Mouse (Mus musculus): ENCODE data around the gene Rnase2b. TPM values are rescaled to one million over a fixed set of nuclear protein-coding genes. Genes with fewer than 3 reads are reported as not detected.
"Not testable (repeated sequence)": the region's sequence is repeated elsewhere in the genome, so short reads cannot be mapped to it uniquely, and the experiment has no call there.

Rnase2b gene
- polyA plus RNA-seq, 1 experiment, result not detected

GRCm38 (mm10) chr14:51152249-51152870 is 9.7 kb upstream of the Rnase2b start:
- DNase-seq (ENCODE audit: low spot score), result no peak

GRCm38 (mm10) chr14:51156056-51156735 is 5.9 kb upstream of the Rnase2b start:
- DNase-seq (ENCODE audit: low spot score), result no peak

- no peak for DNase-seq (ENCODE audit: low spot score)
Observed at GRCm38 (mm10) chr14:51156736-51157068, 5.4 kb upstream of the Rnase2b start.

- no peak for DNase-seq (ENCODE audit: low spot score)
Observed at GRCm38 (mm10) chr14:51157072-51157471, 5.0 kb upstream of the Rnase2b start.

GRCm38 (mm10) chr14:51163323-51163722 is 1.3 kb downstream of the Rnase2b start:
- not testable (repeated sequence) for DNase-seq (ENCODE audit: low spot score)

- no peak for DNase-seq (ENCODE audit: low spot score)
Observed at GRCm38 (mm10) chr14:51165435-51165834, 3.4 kb downstream of the Rnase2b start.

- DNase-seq (ENCODE audit: low spot score), result no peak
Observed at GRCm38 (mm10) chr14:51166068-51166467, 4.0 kb downstream of the Rnase2b start.

GRCm38 (mm10) chr14:51172095-51172865 is 10.2 kb downstream of the Rnase2b start:
- DNase-seq (ENCODE audit: low spot score), result not testable (repeated sequence)

- DNase-seq (ENCODE audit: low spot score), result not testable (repeated sequence)
Observed at GRCm38 (mm10) chr14:51172947-51173346, 10.9 kb downstream of the Rnase2b start.

GRCm38 (mm10) chr14:51173843-51174242 is 11.8 kb downstream of the Rnase2b start:
- DNase-seq (ENCODE audit: low spot score), result no peak

GRCm38 (mm10) chr14:51181051-51181450 is 19.0 kb downstream of the Rnase2b start:
- DNase-seq (ENCODE audit: low spot score), result not testable (repeated sequence)

GRCm38 (mm10) chr14:51195681-51196080 is 33.6 kb downstream of the Rnase2b start:
- DNase-seq (ENCODE audit: low spot score), result no peak

- DNase-seq (ENCODE audit: low spot score), result no peak
Observed at GRCm38 (mm10) chr14:51199098-51200023, 37.3 kb downstream of the Rnase2b start, which contains the start of gene Ang2. Gene Ang2 (minus strand): TSS chr14:51199148.

GRCm38 (mm10) chr14:51200054-51200453 is 38.0 kb downstream of the Rnase2b start:
- no peak for DNase-seq (ENCODE audit: low spot score)

- no peak for DNase-seq (ENCODE audit: low spot score)
Observed at GRCm38 (mm10) chr14:51200466-51200865, 38.4 kb downstream of the Rnase2b start.

- no peak for DNase-seq (ENCODE audit: low spot score)
Observed at GRCm38 (mm10) chr14:51203115-51203514, 41.1 kb downstream of the Rnase2b start, which contains the start of gene Ear14. Gene Ear14 (plus strand): TSS chr14:51203391.

Other genes starting within 250 kb of the Rnase2b start
- gene Osgep, start 237.4 kb upstream of the Rnase2b start, polyA plus RNA-seq (2012; rRNA removed), result 75.6 and 84.0 TPM in 2 replicates
- gene Apex1, start 237.3 kb upstream of the Rnase2b start, polyA plus RNA-seq (2012; rRNA removed), result 56.6 and 59.1 TPM in 2 replicates
- gene Pip4p1, start 231.4 kb upstream of the Rnase2b start, polyA plus RNA-seq (2012; rRNA removed), result 79.4 and 104 TPM in 2 replicates
- 49.9 and 64.9 TPM in 2 replicates for gene Pnp, start 231.2 kb upstream of the Rnase2b start, polyA plus RNA-seq (2012; rRNA removed)
- 45.7 and 54.1 TPM in 2 replicates for gene Gm49342, start 217.7 kb upstream of the Rnase2b start, polyA plus RNA-seq (2012; rRNA removed)
- 2.6 and 3.7 TPM in 2 replicates for gene Pnp2, start 206.3 kb upstream of the Rnase2b start, polyA plus RNA-seq (2012; rRNA removed)
- gene Rnase10, start 154.5 kb upstream of the Rnase2b start, polyA plus RNA-seq (2012; rRNA removed), result 0.28 and 0.41 TPM in 2 replicates
- gene Rnase9, start 120.4 kb upstream of the Rnase2b start, polyA plus RNA-seq (2012; rRNA removed), result not detected in 2 replicates
- gene Rnase11, start 112.1 kb upstream of the Rnase2b start, polyA plus RNA-seq (2012; rRNA removed), result not detected in 2 replicates
- 0.32 TPM in 1 of 2 replicates, not detected in the other for gene Rnase12, start 104.6 kb upstream of the Rnase2b start, polyA plus RNA-seq (2012; rRNA removed)
- 0.06 TPM in 1 of 2 replicates, not detected in the other for gene Olfr750, start 87.8 kb upstream of the Rnase2b start, polyA plus RNA-seq (2012; rRNA removed)
- 373 and 403 TPM in 2 replicates for gene Rnase4, start 71.2 kb upstream of the Rnase2b start, polyA plus RNA-seq (2012; rRNA removed)
- gene Ang, start 71.1 kb upstream of the Rnase2b start, polyA plus RNA-seq (2012; rRNA removed), result 60.1 and 64.0 TPM in 2 replicates
- 0.04 and 0.06 TPM in 2 replicates for gene Eddm3b, start 47.8 kb upstream of the Rnase2b start, polyA plus RNA-seq (2012; rRNA removed)
- gene Rnase6, start 38.4 kb upstream of the Rnase2b start, polyA plus RNA-seq (2012; rRNA removed), result 7.1 and 8.3 TPM in 2 replicates
- gene Rnase1, start 15.5 kb upstream of the Rnase2b start, polyA plus RNA-seq (2012; rRNA removed), result 0.30 and 0.40 TPM in 2 replicates
- gene Ang2, start 36.9 kb downstream of the Rnase2b start, polyA plus RNA-seq (2012; rRNA removed), result not detected in 2 replicates
- gene Ear14, start 41.1 kb downstream of the Rnase2b start, polyA plus RNA-seq (2012; rRNA removed), result not detected in 2 replicates
- 0.12 TPM in 1 of 2 replicates, not detected in the other for gene Rnase2a, start 93.9 kb downstream of the Rnase2b start, polyA plus RNA-seq (2012; rRNA removed)
- not detected in 2 replicates for gene Gm7247, start 199.5 kb downstream of the Rnase2b start, polyA plus RNA-seq (2012; rRNA removed)
- gene Vmn2r88, start 248.6 kb downstream of the Rnase2b start, polyA plus RNA-seq (2012; rRNA removed), result not detected in 2 replicates

Data from urinary bladder, adult 2 months (tissue).